Mouse (Mus musculus): ENCODE measurements around the gene Tmppe.

Gene Tmppe

DNA sequence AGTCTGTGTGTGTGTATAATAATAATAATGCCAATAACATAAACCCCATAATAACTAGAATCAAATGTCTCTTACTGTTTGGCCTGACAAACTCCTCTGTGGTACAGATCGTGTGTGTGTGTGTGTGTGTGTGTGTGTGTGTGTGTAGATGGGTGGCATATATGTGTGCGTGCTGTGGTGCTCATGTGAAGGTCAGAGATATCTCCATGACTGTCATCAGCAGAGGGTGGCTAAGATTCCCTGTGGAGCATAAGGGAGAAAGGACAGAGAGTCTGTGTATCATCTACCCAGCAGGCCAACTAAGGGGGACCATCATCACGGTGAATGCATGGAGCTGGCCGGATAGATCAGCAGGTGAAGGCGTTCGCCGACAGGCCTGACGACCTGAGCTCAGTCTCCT is 46.0 kb downstream of the Tmppe start:
- DNase-seq, result no peak

GRCm38 (mm10) chr9:114448700-114449099 is 47.8 kb downstream of the Tmppe start:
- no peak for DNase-seq

DNA sequence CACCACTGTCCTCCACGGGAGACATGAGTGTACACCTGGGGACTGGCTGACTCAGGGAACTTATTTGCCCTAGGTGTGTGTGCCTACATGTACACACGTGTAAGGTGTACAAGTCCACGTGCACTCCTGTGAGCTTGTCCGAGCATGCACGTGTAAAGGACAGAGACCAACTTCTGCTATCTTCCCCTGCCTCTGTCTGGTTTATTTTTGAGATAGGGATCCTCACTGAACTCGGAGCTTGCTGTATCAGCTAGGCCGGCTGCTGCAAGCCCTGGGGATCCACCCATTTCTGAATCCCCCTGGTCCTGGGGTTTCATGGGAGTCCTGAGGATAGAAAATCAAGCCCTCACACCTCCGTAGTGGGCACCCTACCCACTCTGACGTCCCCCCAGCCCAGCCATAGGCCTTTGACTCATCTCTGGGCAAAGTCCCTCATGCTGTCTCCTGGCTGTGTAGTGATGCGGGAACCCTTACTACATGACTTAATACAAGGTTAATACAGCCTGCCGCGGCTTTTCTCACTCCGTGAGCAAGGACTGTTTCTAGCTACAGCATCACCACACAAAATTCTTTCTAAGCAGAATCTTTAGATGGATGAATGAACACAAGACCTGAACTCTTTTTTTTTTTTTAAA is 48.3 kb downstream of the Tmppe start:
- DNase-seq, result no peak

- DNase-seq, result peak in 1 of 2 experiments; percentile 44
These were observed 50.7 kb downstream of the Tmppe start for GRCm38 (mm10) chr9:114451615-114452014.

- DNase-seq, result peak; percentile 48 to 68
These were observed 51.5 kb downstream of the Tmppe start for GRCm38 (mm10) chr9:114452418-114452817.

GRCm38 (mm10) chr9:114455420-114455819 is 54.5 kb downstream of the Tmppe start:
- no peak for DNase-seq
